Mouse (Mus musculus) spleen, adult 12 weeks (tissue): ENCODE measurements around the gene Dctn2.
"Not testable (repeated sequence)": the region's sequence is repeated elsewhere in the genome, so short reads cannot be mapped to it uniquely, and the experiment has no call there.

Experiments
- DNase-seq: peaks from one replicate; pipeline ENCODE4 v3.0.0; 2022; ENCODE audit warnings: low spot score

Dctn2 gene

GRCm38 (mm10) chr10:127289573-127290191 is 23.5 kb downstream of the Dctn2 start:
- DNase-seq, result peak; percentile 61

- peak; percentile 97 for DNase-seq
Measured at GRCm38 (mm10) chr10:127290307-127290929, 24.2 kb downstream of the Dctn2 start.

GRCm38 (mm10) chr10:127290930-127291880 is 25.0 kb downstream of the Dctn2 start:
- DNase-seq, result peak; percentile 70

- DNase-seq, result no peak
Measured at GRCm38 (mm10) chr10:127291881-127292638, 25.9 kb downstream of the Dctn2 start.

GRCm38 (mm10) chr10:127292987-127293538 is 26.9 kb downstream of the Dctn2 start:
- DNase-seq, result no peak

- DNase-seq, result no peak
Measured at GRCm38 (mm10) chr10:127293590-127294113, 27.5 kb downstream of the Dctn2 start.

GRCm38 (mm10) chr10:127294895-127295510 is 28.8 kb downstream of the Dctn2 start:
- no peak for DNase-seq

- DNase-seq, result no peak
Measured at GRCm38 (mm10) chr10:127295986-127296794, 30.0 kb downstream of the Dctn2 start.

- DNase-seq, result no peak
Measured at GRCm38 (mm10) chr10:127297015-127297871, 31.1 kb downstream of the Dctn2 start.

- no peak for DNase-seq
Measured at GRCm38 (mm10) chr10:127300361-127300760, 34.2 kb downstream of the Dctn2 start.

GRCm38 (mm10) chr10:127303136-127303535 is 37.0 kb downstream of the Dctn2 start:
- no peak for DNase-seq

- DNase-seq, result not testable (repeated sequence)
Measured at GRCm38 (mm10) chr10:127309167-127309566, 43.0 kb downstream of the Dctn2 start.

- DNase-seq, result no peak
Measured at GRCm38 (mm10) chr10:127310523-127311475, 44.6 kb downstream of the Dctn2 start.

- DNase-seq, result peak; percentile 87
Measured at GRCm38 (mm10) chr10:127311476-127312355, 45.5 kb downstream of the Dctn2 start, which contains the start of gene Mars. Gene Mars, minus strand, starts transcription at chr10:127311786.

- peak; percentile 78 for DNase-seq
Measured at GRCm38 (mm10) chr10:127312356-127312676, 46.1 kb downstream of the Dctn2 start.

GRCm38 (mm10) chr10:127312858-127313257 is 46.7 kb downstream of the Dctn2 start:
- no peak for DNase-seq

- DNase-seq, result not testable (repeated sequence)
Measured at GRCm38 (mm10) chr10:127313516-127313915, 47.3 kb downstream of the Dctn2 start.
